Mouse (Mus musculus): Measurements from ENCODE around the gene Cyp2t4. TPM values are rescaled to one million over a fixed set of nuclear protein-coding genes. Genes with fewer than 3 reads are reported as not detected.

The Cyp2t4 gene
- polyA plus RNA-seq, 1 experiment from 2014 or later = 0.20 TPM

DNA sequence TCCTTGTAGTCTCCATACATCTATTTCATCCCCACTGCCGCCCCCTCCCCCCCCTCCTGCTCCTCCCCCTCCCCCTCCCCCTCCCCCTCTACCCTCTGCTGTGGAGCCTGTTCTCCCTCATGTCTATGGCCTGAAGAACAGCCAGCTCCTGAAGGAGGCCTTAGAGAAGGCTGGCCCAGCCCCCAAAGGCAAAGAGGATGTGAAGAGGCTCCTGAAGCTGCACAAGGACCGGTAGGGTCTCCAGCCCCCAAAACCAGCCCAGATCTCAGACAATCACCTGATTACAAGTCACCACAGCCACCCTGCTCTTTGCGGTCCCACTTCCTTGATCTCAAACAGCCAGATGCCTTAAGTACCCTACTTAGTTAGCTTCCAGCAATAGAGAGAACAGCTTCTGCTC is 43.6 kb downstream of the Cyp2t4 start:
- no peak for TF ChIP-seq CTCF (IDR thresholded peaks at IDR 0.05; ENCODE audit: low read depth)
- 87% methylated on average over 3 of the region's 3 CpGs for WGBS
- H3K4me1 ChIP-seq (ENCODE audit: insufficient read depth) = peaks cover 5% of the 10 kb centered on the region
- H3K27me3 ChIP-seq (ENCODE audit: insufficient read depth, low read length) = no peaks in the 10 kb centered on the region
- H3K9me3 ChIP-seq (ENCODE audit: low read depth, low read length) = no peaks in the 10 kb centered on the region
- no peak overlapping the region for H3K4me3 ChIP-seq (ENCODE audit: low read depth, low read length)
- ATAC-seq (ENCODE audit: insufficient read depth) = no peak
- peaks cover 42% of the 10 kb centered on the region for H3K36me3 ChIP-seq (ENCODE audit: insufficient read depth)
- no peak overlapping the region for H3K27ac ChIP-seq (ENCODE audit: low read depth)
- no peak overlapping the region for H3K4me2 ChIP-seq
- no peak for DNase-seq
- no peak overlapping the region for H3K9ac ChIP-seq

DNA sequence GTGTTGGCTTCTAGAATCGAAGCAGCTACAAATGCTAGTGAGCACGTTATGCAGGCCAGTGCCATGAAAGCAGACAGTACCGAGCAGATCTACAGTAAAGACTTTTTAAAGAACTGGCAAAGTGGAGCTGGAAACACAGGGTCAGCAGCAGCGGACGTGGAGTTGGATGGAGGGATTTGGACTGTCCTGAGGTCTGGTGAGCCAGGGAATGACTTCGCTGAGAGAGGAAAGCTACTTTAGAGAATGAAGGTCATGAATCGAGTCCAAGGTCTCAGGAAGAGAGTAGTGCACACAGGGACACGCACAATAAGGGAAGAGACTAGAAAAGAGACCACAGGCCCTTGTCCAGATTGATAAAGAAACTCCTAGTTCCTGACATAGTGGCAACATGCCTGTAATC is 44.1 kb downstream of the Cyp2t4 start:
- 90% methylated on average over 8 of the region's 8 CpGs for WGBS
- Histone ChIP-seq H3K9ac (no peak overlapping the region), H3K27me3 (ENCODE audit: insufficient read depth, low read length) (no peaks in the 10 kb centered on the region), H3K4me1 (ENCODE audit: insufficient read depth) (peaks cover 5% of the 10 kb centered on the region), H3K9me3 (ENCODE audit: low read depth, low read length) (no peaks in the 10 kb centered on the region), H3K4me2 (no peak overlapping the region), H3K36me3 (ENCODE audit: insufficient read depth) (peaks cover 42% of the 10 kb centered on the region), H3K4me3 (ENCODE audit: low read depth, low read length) (no peak overlapping the region), H3K27ac (ENCODE audit: low read depth) (no peak overlapping the region)
- TF ChIP-seq CTCF (IDR thresholded peaks at IDR 0.05; ENCODE audit: low read depth) = no peak
- no peak for ATAC-seq (ENCODE audit: insufficient read depth)
- DNase-seq = no peak

GRCm38 (mm10) chr7:27198355-27198754 is 44.8 kb downstream of the Cyp2t4 start:
- Histone ChIP-seq H3K9me3 (ENCODE audit: low read depth, low read length) (no peaks in the 10 kb centered on the region), H3K36me3 (ENCODE audit: insufficient read depth) (peaks cover 42% of the 10 kb centered on the region), H3K27ac (ENCODE audit: low read depth) (no peak overlapping the region), H3K4me3 (ENCODE audit: low read depth, low read length) (no peak overlapping the region), H3K4me1 (ENCODE audit: insufficient read depth) (peaks cover 5% of the 10 kb centered on the region), H3K27me3 (ENCODE audit: insufficient read depth, low read length) (no peaks in the 10 kb centered on the region), H3K9ac (no peak overlapping the region), H3K4me2 (no peak overlapping the region)
- ATAC-seq (ENCODE audit: insufficient read depth) (no peak), DNase-seq (no peak)
- no peak for TF ChIP-seq CTCF (IDR thresholded peaks at IDR 0.05; ENCODE audit: low read depth)

- no peak overlapping the region for H3K9ac ChIP-seq
- H3K4me1 ChIP-seq (ENCODE audit: insufficient read depth) = peaks cover 5% of the 10 kb centered on the region
- no peak overlapping the region for H3K4me3 ChIP-seq (ENCODE audit: low read depth, low read length)
- H3K36me3 ChIP-seq (ENCODE audit: insufficient read depth) = peaks cover 38% of the 10 kb centered on the region
- WGBS = 89% methylated on average over 8 of the region's 8 CpGs
- no peaks in the 10 kb centered on the region for H3K9me3 ChIP-seq (ENCODE audit: low read depth, low read length)
- no peak for ATAC-seq (ENCODE audit: insufficient read depth)
- no peak overlapping the region for H3K4me2 ChIP-seq
- no peak overlapping the region for H3K27ac ChIP-seq (ENCODE audit: low read depth)
- no peak for TF ChIP-seq CTCF (IDR thresholded peaks at IDR 0.05; ENCODE audit: low read depth)
- H3K27me3 ChIP-seq (ENCODE audit: insufficient read depth, low read length) = no peaks in the 10 kb centered on the region
- no peak for DNase-seq
These were observed 45.3 kb downstream of the Cyp2t4 start for GRCm38 (mm10) chr7:27198779-27199178.

DNA sequence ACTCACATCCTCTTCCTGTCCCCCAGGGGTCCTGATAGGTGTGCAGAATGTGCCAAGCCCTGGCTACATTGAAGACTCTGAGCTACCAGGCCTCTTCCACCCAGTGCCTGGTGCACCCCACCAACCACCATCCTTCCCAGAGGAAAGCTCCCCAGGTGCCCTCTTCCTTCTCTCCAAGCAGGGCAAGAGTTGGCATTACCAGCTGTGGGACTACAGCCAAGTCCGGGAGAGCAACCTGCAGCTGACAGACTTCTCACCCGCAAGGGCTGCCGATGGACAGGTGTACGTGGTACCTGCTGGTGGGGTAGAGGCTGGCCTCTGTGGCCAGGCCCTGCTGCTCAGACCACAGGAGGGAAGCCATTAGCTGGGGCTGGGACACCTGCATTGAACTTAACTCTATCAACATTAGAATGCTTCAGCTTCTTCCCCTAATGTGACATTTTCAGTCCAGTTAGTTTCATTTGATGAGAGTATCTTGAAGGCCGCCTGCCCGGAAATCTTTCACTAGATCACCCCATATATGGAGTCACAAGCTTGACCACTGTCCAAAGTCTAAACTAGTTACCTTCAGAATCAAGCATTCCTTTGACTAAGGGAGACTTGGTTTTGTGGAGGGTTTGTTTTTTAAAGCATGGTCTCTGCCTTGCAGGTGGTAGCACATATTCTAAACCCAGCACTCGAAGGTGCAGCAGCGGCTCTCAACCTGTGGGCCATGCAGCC is 50.4 kb downstream of the Cyp2t4 start:
- no peak overlapping the region for H3K4me2 ChIP-seq
- 90% methylated on average over 8 of the region's 8 CpGs for whole genome bisulfite sequencing
- ATAC-seq (ENCODE audit: insufficient read depth) (no peak), DNase-seq (no peak)
- H3K9me3 ChIP-seq (ENCODE audit: low read depth, low read length) = no peaks in the 10 kb centered on the region
- no peak overlapping the region for H3K27ac ChIP-seq (ENCODE audit: low read depth)
- H3K9ac ChIP-seq = no peak overlapping the region
- no peak for TF ChIP-seq CTCF (IDR thresholded peaks at IDR 0.05; ENCODE audit: low read depth)
- no peaks in the 10 kb centered on the region for H3K27me3 ChIP-seq (ENCODE audit: insufficient read depth, low read length)
- H3K4me3 ChIP-seq (ENCODE audit: low read depth, low read length) = no peak overlapping the region
- peaks cover 37% of the 10 kb centered on the region for H3K36me3 ChIP-seq (ENCODE audit: insufficient read depth)
- no peaks in the 10 kb centered on the region for H3K4me1 ChIP-seq (ENCODE audit: insufficient read depth)

MicroRNAs encoded within 50 kb of the gene (microRNA counts, 519-probe panel; counts per million panel counts)
- microRNA mmu-miR-1191 = 30.5 counts per million

Small RNAs within 50 kb of the gene (microRNA-seq; reads per million reads assigned to microRNA genes)
- gene Mir1191 (ENCODE audit: borderline number of aligned reads) (2.6 reads per million, percentile 6 among the genes with 10 or more reads in this experiment), gene Mir3101 (ENCODE audit: borderline number of aligned reads) (0.95 reads per million)

Other genes starting within 250 kb of the Cyp2t4 start
- not detected in 2 replicates for gene Cyp2a22, start 214.3 kb upstream of the Cyp2t4 start, polyA plus RNA-seq (2014; fragmentation: Nextera tagmentation; extraction: Ambion mirVana)
- gene Cyp2a12, start 124.6 kb upstream of the Cyp2t4 start, polyA plus RNA-seq (2014; fragmentation: Nextera tagmentation; extraction: Ambion mirVana) = not detected in 2 replicates
- 9.3 and 12.3 TPM in 2 replicates for gene Cyp2f2, start 33.8 kb upstream of the Cyp2t4 start, polyA plus RNA-seq (2014; fragmentation: Nextera tagmentation; extraction: Ambion mirVana)
- gene Egln2, start 13.1 kb downstream of the Cyp2t4 start, polyA plus RNA-seq (2014; fragmentation: Nextera tagmentation; extraction: Ambion mirVana) = 48.4 and 50.0 TPM in 2 replicates
- gene Rab4b, start 25.2 kb downstream of the Cyp2t4 start, polyA plus RNA-seq (2014; fragmentation: Nextera tagmentation; extraction: Ambion mirVana) = 59.4 and 62.1 TPM in 2 replicates
- gene Gm21983, start 27.4 kb downstream of the Cyp2t4 start, polyA plus RNA-seq (2014; fragmentation: Nextera tagmentation; extraction: Ambion mirVana) = 0.55 and 1.5 TPM in 2 replicates
- 155 and 161 TPM in 2 replicates for gene Mia, start 27.4 kb downstream of the Cyp2t4 start, polyA plus RNA-seq (2014; fragmentation: Nextera tagmentation; extraction: Ambion mirVana)
- gene BC024978, start 42.1 kb downstream of the Cyp2t4 start, polyA plus RNA-seq (2014; fragmentation: Nextera tagmentation; extraction: Ambion mirVana) = 3.2 and 3.8 TPM in 2 replicates
- 293 and 320 TPM in 2 replicates for gene Snrpa, start 42.6 kb downstream of the Cyp2t4 start, polyA plus RNA-seq (2014; fragmentation: Nextera tagmentation; extraction: Ambion mirVana)
- 5.4 and 5.9 TPM in 2 replicates for gene Itpkc, start 74.9 kb downstream of the Cyp2t4 start, polyA plus RNA-seq (2014; fragmentation: Nextera tagmentation; extraction: Ambion mirVana)
- gene Coq8b, start 79.3 kb downstream of the Cyp2t4 start, polyA plus RNA-seq (2014; fragmentation: Nextera tagmentation; extraction: Ambion mirVana) = 12.8 and 13.7 TPM in 2 replicates
- gene Numbl, start 104.7 kb downstream of the Cyp2t4 start, polyA plus RNA-seq (2014; fragmentation: Nextera tagmentation; extraction: Ambion mirVana) = 15.2 and 16.2 TPM in 2 replicates
- gene Ltbp4, start 184.0 kb downstream of the Cyp2t4 start, polyA plus RNA-seq (2014; fragmentation: Nextera tagmentation; extraction: Ambion mirVana) = 73.5 and 86.0 TPM in 2 replicates
- gene Shkbp1, start 202.3 kb downstream of the Cyp2t4 start, polyA plus RNA-seq (2014; fragmentation: Nextera tagmentation; extraction: Ambion mirVana) = 45.1 and 53.5 TPM in 2 replicates
- gene Gm20479, start 203.7 kb downstream of the Cyp2t4 start, polyA plus RNA-seq (2014; fragmentation: Nextera tagmentation; extraction: Ambion mirVana) = 0.73 and 1.6 TPM in 2 replicates

Data from lung, embryonic 14.5 days (tissue).